Mouse (Mus musculus) kidney, embryonic 16.5 days (tissue): ENCODE results near the gene Lcmt2. TPM values are rescaled to one million over a fixed set of nuclear protein-coding genes. Genes with fewer than 3 reads are reported as not detected.
A peak's percentile ranks its signal among the peaks of the same experiment; 100 is the strongest.

Source experiments
- ATAC-seq: fragments of 200-750 bp; cut with Nextera tagmentation; 2 replicates; pipeline ENCODE4 v1.8.0; 2017; ENCODE audit warnings: moderate TSS enrichment; ENCODE audit not compliant: low FRiP score, low TSS enrichment
- H3K27ac ChIP-seq: fragments of 300-500 bp; sonication (generic); 2 replicates; pipeline ENCODE4 v1.5.1; 2014; ENCODE audit warnings: low read length
- H3K27me3 ChIP-seq: fragments of 300-500 bp; sonication (generic); 2 replicates; pipeline ENCODE4 v1.6.1; 2014; ENCODE audit warnings: low read length, control low read depth, mixed read lengths; ENCODE audit not compliant: insufficient read depth
- H3K36me3 ChIP-seq: fragments of 300-500 bp; sonication (generic); 2 replicates; pipeline ENCODE4 v1.6.1; 2014; ENCODE audit warnings: low read length, control low read depth, mixed read lengths; ENCODE audit not compliant: insufficient read depth
- H3K4me1 ChIP-seq: fragments of 300-500 bp; sonication (generic); 2 replicates; pipeline ENCODE4 v1.6.1; 2014; ENCODE audit warnings: low read length, control low read depth, mixed read lengths; ENCODE audit not compliant: insufficient read depth
- H3K4me2 ChIP-seq: fragments of 300-500 bp; sonication (generic); replicated peaks from 2 replicates; pipeline ENCODE4 v1.6.1; 2014; ENCODE audit warnings: low read depth, low read length
- H3K4me3 ChIP-seq: fragments of 300-500 bp; sonication (generic); 2 replicates; pipeline ENCODE4 v1.5.1; 2014; ENCODE audit warnings: mild to moderate bottlenecking, low read length
- H3K9ac ChIP-seq: fragments of 300-500 bp; sonication (generic); replicated peaks from 2 replicates; pipeline ENCODE4 v1.6.1; 2014; ENCODE audit warnings: low read length
- H3K9me3 ChIP-seq: fragments of 300-500 bp; sonication (generic); 2 replicates; pipeline ENCODE4 v1.6.1; 2016; ENCODE audit warnings: low read length, control low read depth
- WGBS: fragments of 180-500 bp; shearing (Covaris S2); extraction: QIAGEN DNeasy Blood & Tissue Kit; methylation state at CpG from one replicate; pipeline ENCODE4 v1.1.7; 2014; 5-methylcytosine and 5-hydroxymethylcytosine counted together
- polyA plus RNA-seq: library from polyadenylated mRNA; unstranded; fragments of >200 nt; fragmentation: Nextera tagmentation; extraction: Ambion mirVana; gene quantifications from 2 replicates; pipeline ENCODE4 v1.2.1, GENCODE M21; 2015

The Lcmt2 gene
- polyA plus RNA-seq, 1 experiment from 2014 or later, result 28.4 TPM

- Histone ChIP-seq H3K9me3 (no peaks in the 10 kb centered on the region), H3K4me1 (no peaks in the 10 kb centered on the region), H3K27me3 (no peaks in the 10 kb centered on the region), H3K36me3 (peaks cover 23% of the 10 kb centered on the region), H3K4me2 (no peak overlapping the region), H3K27ac (no peak overlapping the region), H3K9ac (no peak overlapping the region), H3K4me3 (no peak overlapping the region)
- WGBS, result 86% methylated on average over 3 of the region's 3 CpGs
- ATAC-seq, result no peak
These were observed 12.6 kb upstream of the Lcmt2 start for GRCm38 (mm10) chr2:121153100-121153499.

DNA sequence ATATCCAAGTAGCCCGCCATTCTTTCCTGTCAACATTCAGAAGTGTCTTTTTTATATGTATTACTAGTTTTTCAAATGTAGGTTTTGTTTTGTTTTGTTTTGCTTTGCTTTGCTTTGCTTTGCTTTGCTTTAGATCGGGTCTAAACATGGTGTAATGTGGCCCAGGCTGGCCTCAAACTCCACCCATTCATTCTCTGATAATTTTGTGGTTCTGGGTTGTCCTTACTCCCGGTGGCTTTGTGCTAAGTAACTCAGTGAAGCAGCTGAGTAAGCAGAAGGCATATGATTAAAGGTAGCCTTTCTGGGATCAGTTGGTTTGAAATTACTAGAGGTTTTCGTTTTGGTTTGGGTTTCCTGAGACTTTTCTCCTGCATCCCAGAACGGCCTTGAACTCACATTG lies 9.2 kb upstream of the Lcmt2 start:
- Histone ChIP-seq H3K36me3 (peaks cover 12% of the 10 kb centered on the region), H3K9me3 (no peaks in the 10 kb centered on the region), H3K4me1 (no peaks in the 10 kb centered on the region), H3K27ac (no peak overlapping the region), H3K4me2 (no peak overlapping the region), H3K27me3 (no peaks in the 10 kb centered on the region), H3K4me3 (no peak overlapping the region), H3K9ac (no peak overlapping the region)
- WGBS, result 85% methylated on average over 5 of the region's 5 CpGs
- ATAC-seq, result no peak

DNA sequence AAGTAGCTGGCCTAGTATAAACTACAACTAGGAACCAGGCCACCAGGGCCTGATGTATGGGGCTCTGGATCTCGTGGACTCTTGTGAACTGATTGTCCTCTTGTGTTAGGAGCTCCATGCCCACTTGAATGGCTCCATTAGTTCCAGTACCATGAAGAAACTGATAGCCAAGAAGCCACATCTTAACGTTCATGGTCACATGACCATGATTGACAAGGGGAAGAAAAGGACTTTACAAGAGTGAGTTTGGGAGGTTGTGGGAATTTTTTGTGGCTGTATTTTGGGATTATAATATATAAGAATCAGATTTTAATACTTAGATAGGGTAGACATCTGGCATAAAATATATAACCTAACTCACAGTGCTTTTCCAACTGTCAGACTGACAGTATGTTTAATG lies 2.0 kb upstream of the Lcmt2 start:
- Histone ChIP-seq H3K4me1 (peaks cover 24% of the 10 kb centered on the region), H3K4me3 (no peak overlapping the region), H3K27me3 (no peaks in the 10 kb centered on the region), H3K9ac (no peak overlapping the region), H3K4me2 (no peak overlapping the region), H3K36me3 (peaks cover 22% of the 10 kb centered on the region), H3K27ac (no peak overlapping the region), H3K9me3 (peaks cover 8% of the 10 kb centered on the region; the same call in 1 of the 2 replicates)
- ATAC-seq, result no peak
- WGBS, result 72% methylated on average over 2 of the region's 2 CpGs

DNA sequence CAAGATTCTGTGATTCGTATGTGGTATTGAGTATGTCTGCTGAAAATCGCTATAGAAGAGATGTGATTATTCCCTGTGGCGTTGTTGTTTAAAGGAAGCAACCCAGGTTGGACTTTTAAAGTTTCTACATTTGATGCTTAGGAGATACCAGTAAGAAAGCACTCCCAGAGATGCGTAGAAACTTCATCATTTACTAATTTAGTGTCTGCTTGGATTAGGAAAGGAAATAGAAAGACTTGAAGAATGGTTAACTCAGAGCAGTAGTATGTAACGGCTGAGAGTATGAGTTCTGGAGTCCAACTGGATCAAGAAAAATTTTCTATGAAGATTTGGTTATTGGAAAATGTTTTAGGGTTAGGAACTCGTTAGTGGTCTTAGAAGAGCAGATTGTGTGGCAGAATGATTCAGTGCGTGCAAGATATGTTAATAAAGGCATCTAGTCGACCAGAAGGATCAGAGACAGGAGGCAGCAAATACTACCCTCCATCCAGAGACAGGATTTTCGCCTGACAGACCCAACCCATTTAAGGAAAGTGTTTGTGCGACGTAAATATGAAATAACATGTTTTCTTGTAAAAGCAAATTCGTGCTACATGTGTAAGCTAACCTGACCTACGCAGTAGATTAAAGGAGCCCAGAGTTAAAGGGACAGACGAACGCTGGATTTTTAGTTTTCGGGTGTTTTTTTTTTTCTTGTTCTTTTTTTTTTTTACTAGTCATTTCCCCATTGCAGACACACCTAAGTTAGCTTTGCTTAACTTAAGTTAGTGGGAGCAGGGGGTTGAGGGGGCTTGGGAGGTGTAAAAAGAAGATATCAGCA lies 973 bp upstream of the Lcmt2 start:
- Histone ChIP-seq H3K9me3 (peaks cover 8% of the 10 kb centered on the region; the same call in 1 of the 2 replicates), H3K27me3 (no peaks in the 10 kb centered on the region), H3K4me1 (peaks cover 24% of the 10 kb centered on the region), H3K27ac (peak overlapping the region; percentile 98), H3K4me2 (peak overlapping the region; percentile 74), H3K4me3 (peak overlapping the region; percentile 68), H3K9ac (peak overlapping the region; percentile 84), H3K36me3 (peaks cover 23% of the 10 kb centered on the region)
- 73% methylated on average over 16 of the region's 16 CpGs for WGBS
- ATAC-seq, result no peak

GRCm38 (mm10) chr2:121139266-121140017 lies 1.0 kb downstream of the Lcmt2 start:
- H3K9ac ChIP-seq, result peak overlapping the region; percentile 84
- H3K4me2 ChIP-seq, result peak overlapping the region; percentile 74
- ATAC-seq, result peak; percentile 43
- H3K9me3 ChIP-seq, result peaks cover 8% of the 10 kb centered on the region; the same call in 1 of the 2 replicates
- H3K36me3 ChIP-seq, result peaks cover 23% of the 10 kb centered on the region
- WGBS, result 50% methylated on average over 29 of the region's 29 CpGs
- H3K27me3 ChIP-seq, result no peaks in the 10 kb centered on the region
- peaks cover 24% of the 10 kb centered on the region for H3K4me1 ChIP-seq
- peak overlapping the region; percentile 98 for H3K27ac ChIP-seq
- peak overlapping the region; percentile 68 for H3K4me3 ChIP-seq

DNA sequence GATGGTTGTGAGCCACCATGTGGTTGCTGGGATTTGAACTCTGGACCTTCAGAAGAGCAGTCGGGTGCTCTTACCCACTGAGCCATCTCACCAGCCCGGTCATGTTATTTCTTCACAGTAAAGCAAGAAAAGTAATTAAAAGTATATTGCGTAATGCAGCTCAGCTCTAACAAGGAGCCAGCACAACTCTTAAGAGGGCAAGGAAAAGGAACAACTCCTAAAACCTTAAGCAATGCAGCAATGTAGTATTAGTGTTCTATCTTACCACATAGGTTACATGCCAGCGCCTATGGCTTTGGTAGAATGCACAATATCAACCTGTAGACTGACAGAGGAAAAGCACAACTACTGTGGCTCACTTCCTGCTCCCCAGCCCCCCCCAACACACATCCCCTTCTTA lies 3.1 kb downstream of the Lcmt2 start:
- H3K36me3 ChIP-seq, result peaks cover 20% of the 10 kb centered on the region
- H3K4me2 ChIP-seq, result peak overlapping the region; percentile 11; the same call in 1 of the 2 replicates
- no peak for ATAC-seq
- 90% methylated on average over 4 of the region's 4 CpGs for WGBS
- H3K4me3 ChIP-seq, result no peak overlapping the region
- H3K27ac ChIP-seq, result no peak overlapping the region
- no peak overlapping the region for H3K9ac ChIP-seq
- H3K9me3 ChIP-seq, result peaks cover 8% of the 10 kb centered on the region; the same call in 1 of the 2 replicates
- H3K4me1 ChIP-seq, result peaks cover 24% of the 10 kb centered on the region
- no peaks in the 10 kb centered on the region for H3K27me3 ChIP-seq

DNA sequence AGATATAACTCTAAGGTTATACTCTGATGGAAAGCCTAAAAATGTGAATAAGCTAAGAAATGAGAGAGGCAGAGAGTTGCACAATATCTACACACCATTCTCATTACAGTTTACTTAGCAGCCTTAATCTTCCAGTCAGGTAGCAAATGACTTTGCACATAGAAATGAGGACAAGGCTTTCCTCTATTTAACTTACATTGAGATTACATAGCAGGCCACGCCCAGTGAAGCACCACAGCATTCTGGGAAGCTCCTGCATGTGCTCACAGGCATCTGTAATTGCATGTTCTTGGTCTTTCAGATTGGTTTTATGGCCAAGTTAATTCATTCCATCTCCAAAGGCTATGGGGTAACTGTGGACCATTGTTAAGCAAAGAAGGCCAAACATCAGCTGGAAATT lies 7.6 kb downstream of the Lcmt2 start:
- Histone ChIP-seq H3K27me3 (no peaks in the 10 kb centered on the region), H3K4me1 (no peaks in the 10 kb centered on the region), H3K4me2 (no peak overlapping the region), H3K9me3 (no peaks in the 10 kb centered on the region), H3K9ac (no peak overlapping the region), H3K4me3 (no peak overlapping the region), H3K36me3 (peaks cover 4% of the 10 kb centered on the region; the same call in 1 of the 2 replicates), H3K27ac (no peak overlapping the region)
- WGBS, result 68% methylated on average over 1 of the region's 1 CpGs
- no peak for ATAC-seq

DNA sequence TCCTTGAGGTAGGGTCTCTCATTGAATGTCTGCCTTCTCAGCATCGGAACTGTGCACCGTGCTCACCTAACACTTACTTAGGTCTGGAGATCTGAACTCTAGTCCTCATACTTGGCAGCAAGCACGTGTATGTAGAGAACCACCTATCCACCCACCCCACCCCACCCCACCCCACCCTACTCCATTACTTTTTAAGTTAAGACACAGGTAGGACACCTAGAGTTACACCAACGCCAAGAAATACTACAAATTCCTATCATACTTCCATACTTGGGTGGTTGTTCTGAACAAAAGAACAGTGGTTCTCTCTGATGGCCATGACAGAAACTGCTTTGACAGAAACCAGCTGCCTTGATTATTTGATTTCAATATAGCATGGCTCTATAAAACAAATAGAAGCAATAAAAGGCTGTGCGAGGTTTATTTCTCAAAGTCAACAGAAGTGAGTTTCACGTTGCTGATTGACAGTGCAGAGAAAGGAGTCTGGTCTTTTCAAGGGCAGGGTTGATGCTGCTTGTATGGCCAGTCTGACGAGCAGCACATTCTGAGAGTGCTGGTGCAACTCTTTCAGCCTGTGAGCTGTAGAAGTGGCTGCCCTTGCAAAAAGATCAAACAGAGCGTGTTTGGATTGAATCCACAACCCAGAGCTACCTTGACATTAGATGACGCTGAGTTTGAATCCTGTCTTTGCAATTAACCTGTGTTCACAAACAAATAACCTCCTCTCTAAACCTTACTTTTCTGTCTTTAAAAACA lies 11.4 kb downstream of the Lcmt2 start:
- no peak overlapping the region for H3K4me2 ChIP-seq
- no peaks in the 10 kb centered on the region for H3K36me3 ChIP-seq
- H3K9me3 ChIP-seq, result no peaks in the 10 kb centered on the region
- no peak for ATAC-seq
- no peak overlapping the region for H3K9ac ChIP-seq
- H3K4me3 ChIP-seq, result no peak overlapping the region
- H3K27ac ChIP-seq, result no peak overlapping the region
- H3K27me3 ChIP-seq, result no peaks in the 10 kb centered on the region
- WGBS, result 61% methylated on average over 9 of the region's 9 CpGs
- H3K4me1 ChIP-seq, result no peaks in the 10 kb centered on the region

GRCm38 (mm10) chr2:121127536-121127935 lies 12.9 kb downstream of the Lcmt2 start:
- H3K4me2 ChIP-seq, result no peak overlapping the region
- no peaks in the 10 kb centered on the region for H3K27me3 ChIP-seq
- 63% methylated on average over 1 of the region's 1 CpGs for WGBS
- H3K36me3 ChIP-seq, result no peaks in the 10 kb centered on the region
- H3K4me3 ChIP-seq, result no peak overlapping the region
- no peaks in the 10 kb centered on the region for H3K4me1 ChIP-seq
- H3K9me3 ChIP-seq, result no peaks in the 10 kb centered on the region
- H3K9ac ChIP-seq, result no peak overlapping the region
- ATAC-seq, result no peak
- no peak overlapping the region for H3K27ac ChIP-seq
